Mouse (Mus musculus) neural tube, embryonic 12.5 days (tissue): ENCODE results near the gene Ell3. TPM values are rescaled to one million over a fixed set of nuclear protein-coding genes. Genes with fewer than 3 reads are reported as not detected.

Source experiments
- ATAC-seq: fragments of 200-750 bp; cut with Nextera tagmentation; 2 replicates; pipeline ENCODE4 v1.8.0; 2017; ENCODE audit warnings: low read depth, mild to moderate bottlenecking, moderate TSS enrichment, moderate library complexity; ENCODE audit not compliant: low FRiP score
- H3K27ac ChIP-seq: fragments of 300-500 bp; sonication (generic); 2 replicates; pipeline ENCODE4 v1.5.1; 2016
- H3K27me3 ChIP-seq: fragments of 300-500 bp; sonication (generic); replicated peaks from 2 replicates; pipeline ENCODE4 v1.6.1; 2016; ENCODE audit warnings: mild to moderate bottlenecking
- H3K36me3 ChIP-seq: fragments of 300-500 bp; sonication (generic); 2 replicates; pipeline ENCODE4 v1.6.1; 2016; ENCODE audit warnings: mild to moderate bottlenecking
- H3K4me1 ChIP-seq: fragments of 300-500 bp; sonication (generic); 2 replicates; pipeline ENCODE4 v1.6.1; 2016
- H3K4me2 ChIP-seq: fragments of 300-500 bp; sonication (generic); replicated peaks from 2 replicates; pipeline ENCODE4 v1.6.1; 2016; ENCODE audit warnings: mild to moderate bottlenecking
- H3K4me3 ChIP-seq: fragments of 300-500 bp; sonication (generic); 2 replicates; pipeline ENCODE4 v1.5.1; 2016
- H3K9ac ChIP-seq: fragments of 300-500 bp; sonication (generic); 2 replicates; pipeline ENCODE4 v1.6.1; 2016; ENCODE audit warnings: mild to moderate bottlenecking
- H3K9me3 ChIP-seq: fragments of 300-500 bp; sonication (generic); 2 replicates; pipeline ENCODE4 v1.6.1; 2016; ENCODE audit warnings: mild to moderate bottlenecking
- WGBS: fragments of 180-500 bp; shearing (Covaris S2); methylation state at CpG from one replicate; pipeline ENCODE4 v1.1.7; 2016; 5-methylcytosine and 5-hydroxymethylcytosine counted together
- polyA plus RNA-seq: library from polyadenylated mRNA; unstranded; fragments of >200 nt; fragmentation: Nextera tagmentation; extraction: Ambion mirVana; gene quantifications from 2 replicates; pipeline ENCODE4 v1.2.1, GENCODE M21; 2016

Ell3 gene
- polyA plus RNA-seq, 1 experiment from 2014 or later, result 2.5 TPM

- H3K4me3 ChIP-seq, result peak within 1 kb of the TSS; percentile 77
- H3K27me3 ChIP-seq, result no peaks in the 10 kb centered on the region
- peak within 1 kb of the TSS; percentile 73 for H3K9ac ChIP-seq
- 5% methylated on average over 41 of the region's 41 CpGs for WGBS
- no peaks in the 10 kb centered on the region for H3K9me3 ChIP-seq
- 0 out of 2 replicates have a peak within 1 kb of the TSS, but pooled peaks have one; percentile 37 for H3K27ac ChIP-seq
- peaks cover 10% of the 10 kb centered on the region for H3K4me1 ChIP-seq
- H3K36me3 ChIP-seq, result peaks cover 15% of the 10 kb centered on the region
- ATAC-seq, result peak; percentile 90
- peak within 1 kb of the TSS; percentile 69 for H3K4me2 ChIP-seq
These were observed 12.9 kb upstream of the Ell3 start, which contains the start of gene Serinc4 for GRCm38 (mm10) chr2:121456692-121457642. Serinc4 (minus strand) TSS chr2:121456781.

- H3K4me2 ChIP-seq, result no peak overlapping the region
- peaks cover 22% of the 10 kb centered on the region for H3K36me3 ChIP-seq
- H3K9ac ChIP-seq, result no peak overlapping the region
- peaks cover 19% of the 10 kb centered on the region for H3K4me1 ChIP-seq
- WGBS, result 84% methylated on average over 5 of the region's 5 CpGs
- H3K27ac ChIP-seq, result no peak overlapping the region
- H3K9me3 ChIP-seq, result no peaks in the 10 kb centered on the region
- no peak overlapping the region for H3K4me3 ChIP-seq
- no peak for ATAC-seq
- H3K27me3 ChIP-seq, result no peaks in the 10 kb centered on the region
These were observed 11.5 kb upstream of the Ell3 start for GRCm38 (mm10) chr2:121455534-121455933.

DNA sequence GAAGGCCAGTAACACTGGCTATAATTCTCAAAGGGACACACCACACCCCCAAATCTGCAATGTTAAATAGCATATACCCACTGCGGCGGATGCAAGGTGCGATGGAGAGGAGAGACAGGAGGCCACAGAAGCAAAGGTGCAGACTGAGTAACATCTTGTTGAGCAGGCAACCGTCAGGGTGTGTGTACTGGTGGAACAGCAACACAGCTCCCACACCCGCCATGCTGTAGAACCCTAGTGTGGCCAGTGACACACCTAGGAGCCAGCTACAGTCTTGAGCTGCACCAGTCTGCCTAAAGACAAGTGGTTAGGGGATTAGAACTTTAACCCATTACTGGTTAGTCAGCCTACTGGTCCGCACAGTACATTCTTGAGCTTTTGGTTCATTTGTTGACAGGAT, 9.8 kb upstream of the Ell3 start:
- Histone ChIP-seq H3K27me3 (no peaks in the 10 kb centered on the region), H3K4me3 (no peak overlapping the region), H3K4me2 (no peak overlapping the region), H3K36me3 (peaks cover 14% of the 10 kb centered on the region), H3K9me3 (no peaks in the 10 kb centered on the region), H3K4me1 (peaks cover 25% of the 10 kb centered on the region), H3K27ac (no peak overlapping the region), H3K9ac (no peak overlapping the region)
- ATAC-seq, result no peak
- 93% methylated on average over 6 of the region's 6 CpGs for whole genome bisulfite sequencing

- peaks cover 12% of the 10 kb centered on the region for H3K36me3 ChIP-seq
- no peak within 1 kb of the TSS for H3K4me2 ChIP-seq
- no peak within 1 kb of the TSS for H3K4me3 ChIP-seq
- WGBS, result 83% methylated on average over 4 of the region's 4 CpGs
- H3K4me1 ChIP-seq, result peaks cover 27% of the 10 kb centered on the region
- no peaks in the 10 kb centered on the region for H3K27me3 ChIP-seq
- no peak within 1 kb of the TSS for H3K27ac ChIP-seq
- no peaks in the 10 kb centered on the region for H3K9me3 ChIP-seq
- ATAC-seq, result no peak
- H3K9ac ChIP-seq, result no peak within 1 kb of the TSS
These were observed 8.9 kb upstream of the Ell3 start, which contains the start of gene Hypk for GRCm38 (mm10) chr2:121452990-121453389. Hypk (plus strand) TSS chr2:121453290.

GRCm38 (mm10) chr2:121452361-121452760, 8.3 kb upstream of the Ell3 start:
- peaks cover 12% of the 10 kb centered on the region for H3K36me3 ChIP-seq
- H3K4me1 ChIP-seq, result peaks cover 22% of the 10 kb centered on the region
- WGBS, result 82% methylated on average over 4 of the region's 4 CpGs
- no peak overlapping the region for H3K4me2 ChIP-seq
- H3K4me3 ChIP-seq, result no peak overlapping the region
- H3K9ac ChIP-seq, result no peak overlapping the region
- H3K27me3 ChIP-seq, result no peaks in the 10 kb centered on the region
- ATAC-seq, result no peak
- H3K9me3 ChIP-seq, result no peaks in the 10 kb centered on the region
- H3K27ac ChIP-seq, result no peak overlapping the region

DNA sequence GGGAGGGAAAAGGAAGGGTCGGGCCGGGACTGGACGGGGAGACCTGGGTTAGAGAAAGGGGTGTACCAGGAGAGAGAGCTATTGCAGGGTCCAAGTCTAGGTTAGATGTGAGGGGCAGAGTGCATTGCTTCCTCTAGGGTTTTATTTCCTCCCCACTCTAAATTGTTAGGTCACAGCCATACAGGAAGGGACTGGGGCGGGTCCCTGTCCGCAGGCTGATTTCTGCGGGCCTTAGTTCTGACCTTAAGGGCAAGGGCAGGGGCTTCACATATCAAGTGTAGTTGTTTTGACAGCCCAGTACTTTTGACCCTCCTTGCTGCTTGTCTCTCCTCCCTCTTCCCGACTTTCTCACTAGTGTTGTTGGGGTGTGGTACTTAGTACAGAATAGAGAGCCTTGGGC, 6.0 kb upstream of the Ell3 start:
- Histone ChIP-seq H3K9ac (peak overlapping the region; percentile 96), H3K27me3 (no peaks in the 10 kb centered on the region), H3K4me1 (peaks cover 19% of the 10 kb centered on the region), H3K36me3 (peaks cover 12% of the 10 kb centered on the region), H3K4me2 (peak overlapping the region; percentile 84), H3K9me3 (no peaks in the 10 kb centered on the region), H3K4me3 (peak overlapping the region; percentile 93), H3K27ac (no peak overlapping the region)
- 3% methylated on average over 7 of the region's 7 CpGs for WGBS
- ATAC-seq, result peak; percentile 2; the same call in 1 of the 2 replicates

- Histone ChIP-seq H3K4me1 (peaks cover 19% of the 10 kb centered on the region), H3K27me3 (no peaks in the 10 kb centered on the region), H3K9me3 (no peaks in the 10 kb centered on the region), H3K4me3 (peak overlapping the region; percentile 93), H3K27ac (peak overlapping the region; percentile 89), H3K9ac (peak overlapping the region; percentile 96), H3K4me2 (peak overlapping the region; percentile 84), H3K36me3 (peaks cover 12% of the 10 kb centered on the region)
- WGBS, result under 1% methylated on average over 52 of the region's 54 CpGs
- ATAC-seq, result peak; percentile 76
These were observed 5.5 kb upstream of the Ell3 start for GRCm38 (mm10) chr2:121449545-121450011.

DNA sequence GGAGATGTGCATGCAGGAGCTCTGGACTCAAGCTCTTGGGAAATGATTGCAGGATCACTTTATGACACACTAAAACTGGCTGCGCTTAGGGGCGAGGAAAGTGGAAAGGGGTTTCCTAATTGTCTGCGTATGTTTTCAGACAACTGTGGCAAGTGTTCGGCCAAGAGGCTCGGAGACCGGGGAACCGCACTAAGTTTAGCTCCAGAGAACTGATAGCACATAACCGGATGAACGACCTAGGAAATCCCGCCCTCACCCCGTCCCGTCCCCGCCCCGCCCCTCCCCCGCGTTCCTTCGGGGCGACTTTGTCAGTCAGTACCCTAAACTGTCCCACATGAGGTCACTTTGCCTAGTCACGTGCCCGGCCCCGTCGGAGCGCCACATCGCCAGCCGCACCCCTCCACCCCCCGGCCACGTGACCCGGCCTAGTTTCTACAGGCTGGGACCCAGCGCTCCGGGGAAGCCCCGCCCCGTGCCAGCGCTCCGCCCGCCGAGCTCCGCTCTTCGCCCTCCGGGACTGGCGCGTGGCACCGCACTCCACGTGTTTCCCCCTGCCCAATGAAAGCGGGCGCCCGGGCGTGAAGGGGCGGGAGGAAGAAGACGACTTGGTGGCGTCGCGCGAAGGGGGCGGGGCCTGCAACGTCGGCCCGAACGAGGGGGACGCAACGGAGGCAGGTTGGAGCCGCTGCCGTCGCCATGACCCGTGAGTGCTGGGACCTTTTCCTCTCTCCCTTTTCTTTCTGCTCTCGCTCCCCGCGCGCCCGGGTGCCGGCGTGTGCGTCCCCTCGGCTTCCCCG, 4.9 kb upstream of the Ell3 start, which contains the start of gene Serf2:
TSS of gene Serf2 (plus strand) at position 457 of the 797 bp plus-strand sequence.
- peaks cover 12% of the 10 kb centered on the region for H3K36me3 ChIP-seq
- peaks cover 19% of the 10 kb centered on the region for H3K4me1 ChIP-seq
- no peaks in the 10 kb centered on the region for H3K9me3 ChIP-seq
- no peaks in the 10 kb centered on the region for H3K27me3 ChIP-seq
- H3K4me3 ChIP-seq, result peak within 1 kb of the TSS; percentile 93
- peak within 1 kb of the TSS; percentile 96 for H3K9ac ChIP-seq
- WGBS, result under 1% methylated on average over 73 of the region's 74 CpGs
- peak within 1 kb of the TSS; percentile 89 for H3K27ac ChIP-seq
- ATAC-seq, result peak; percentile 97
- peak within 1 kb of the TSS; percentile 84 for H3K4me2 ChIP-seq

DNA sequence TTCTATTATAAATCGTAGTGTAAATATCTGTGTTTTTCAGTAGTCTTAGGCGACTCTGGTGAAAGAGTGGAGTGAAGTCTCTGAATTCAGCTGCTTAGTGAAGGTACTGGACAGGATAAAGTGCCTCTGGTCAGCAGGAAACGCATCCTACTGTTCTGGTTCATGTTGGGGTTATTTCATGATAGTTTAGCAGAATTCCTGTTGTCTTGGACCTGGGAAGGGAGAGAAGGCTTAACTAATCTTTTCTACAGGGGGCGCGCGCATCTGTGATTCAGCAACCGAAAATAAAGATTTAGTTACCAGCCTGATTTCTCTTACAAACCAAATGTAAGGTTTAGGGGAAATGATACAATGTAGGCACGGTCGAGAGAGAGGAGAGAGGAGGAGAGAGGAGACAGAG, 4.1 kb upstream of the Ell3 start:
- Histone ChIP-seq H3K4me3 (peak overlapping the region; percentile 93), H3K4me1 (peaks cover 19% of the 10 kb centered on the region), H3K27me3 (peaks cover 3% of the 10 kb centered on the region; the same call in 1 of the 2 replicates), H3K36me3 (peaks cover 12% of the 10 kb centered on the region), H3K9me3 (no peaks in the 10 kb centered on the region), H3K4me2 (peak overlapping the region; percentile 84), H3K27ac (0 out of 2 replicates have a peak overlapping the region, but pooled peaks have one; percentile 8), H3K9ac (peak overlapping the region; percentile 29; the same call in 1 of the 2 replicates)
- 19% methylated on average over 9 of the region's 9 CpGs for WGBS
- ATAC-seq, result no peak

- Histone ChIP-seq H3K27ac (no peak overlapping the region), H3K4me2 (no peak overlapping the region), H3K27me3 (peaks cover 9% of the 10 kb centered on the region), H3K4me1 (peaks cover 29% of the 10 kb centered on the region), H3K9me3 (no peaks in the 10 kb centered on the region), H3K4me3 (no peak overlapping the region), H3K36me3 (peaks cover 7% of the 10 kb centered on the region; the same call in 1 of the 2 replicates), H3K9ac (no peak overlapping the region)
- no peak for ATAC-seq
- WGBS, result 97% methylated on average over 3 of the region's 3 CpGs
These were observed 2.9 kb upstream of the Ell3 start for GRCm38 (mm10) chr2:121447006-121447405.

DNA sequence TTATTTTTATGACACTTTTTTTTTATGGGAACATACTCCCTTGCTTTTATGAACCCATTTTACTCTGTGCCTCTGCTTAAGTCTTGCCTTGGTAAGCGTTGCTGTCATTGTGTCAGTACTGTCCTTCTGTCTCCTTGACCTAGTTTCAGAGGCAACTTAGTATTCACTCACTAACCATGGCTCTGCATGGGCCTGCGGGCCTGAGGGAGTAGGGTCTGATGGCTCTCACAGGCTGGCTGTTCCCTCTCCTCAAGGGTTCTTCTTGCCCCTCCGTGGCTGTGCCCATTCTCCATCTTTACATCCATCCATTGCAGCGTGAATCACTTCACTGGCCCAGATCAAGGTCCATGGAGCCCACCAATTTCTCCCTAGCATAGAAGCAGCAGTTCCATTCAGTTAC, 2.4 kb upstream of the Ell3 start:
- peaks cover 33% of the 10 kb centered on the region for H3K4me1 ChIP-seq
- H3K4me2 ChIP-seq, result no peak overlapping the region
- H3K9me3 ChIP-seq, result no peaks in the 10 kb centered on the region
- 84% methylated on average over 4 of the region's 4 CpGs for WGBS
- peaks cover 14% of the 10 kb centered on the region for H3K27me3 ChIP-seq
- no peak overlapping the region for H3K9ac ChIP-seq
- peaks cover 6% of the 10 kb centered on the region; the same call in 1 of the 2 replicates for H3K36me3 ChIP-seq
- no peak overlapping the region for H3K27ac ChIP-seq
- ATAC-seq, result no peak
- no peak overlapping the region for H3K4me3 ChIP-seq
